Mouse (Mus musculus) inflammation-experienced regulatory T-cells, adult 6 months (primary cell): Measurements from ENCODE around the gene Cavin3. TPM values are rescaled to one million over a fixed set of nuclear protein-coding genes. Genes with fewer than 3 reads are reported as not detected.

Experiments
- ATAC-seq: one replicate; pipeline ENCODE4 v1.8.0; 2017
- polyA plus RNA-seq, 3 experiments: library from polyadenylated mRNA; unstranded; fragments of 100-300 nt; shearing (Covaris generic); gene quantifications; one replicate each; pipeline ENCODE4 v1.2.1; 2017

Cavin3 gene
- polyA plus RNA-seq: not detected

- ATAC-seq: no peak
These were observed at the start of gene Cavin3 for GRCm38 (mm10) chr7:105481505-105482411. Gene Cavin3 (minus strand): TSS chr7:105482300.

GRCm38 (mm10) chr7:105528094-105528493 lies 46.0 kb upstream of the Cavin3 start:
- no peak for ATAC-seq

- no peak for ATAC-seq
These were observed 45.3 kb upstream of the Cavin3 start for GRCm38 (mm10) chr7:105527306-105527937.

GRCm38 (mm10) chr7:105524222-105524621 lies 42.1 kb upstream of the Cavin3 start:
- no peak for ATAC-seq

- no peak for ATAC-seq
These were observed 38.1 kb upstream of the Cavin3 start for GRCm38 (mm10) chr7:105520201-105520600.

- ATAC-seq: no peak
These were observed 37.7 kb upstream of the Cavin3 start for GRCm38 (mm10) chr7:105519771-105520170.

GRCm38 (mm10) chr7:105519336-105519735 lies 37.2 kb upstream of the Cavin3 start:
- no peak for ATAC-seq

- no peak for ATAC-seq
These were observed 34.7 kb upstream of the Cavin3 start for GRCm38 (mm10) chr7:105516669-105517360.

- peak; percentile 48 for ATAC-seq
These were observed 33.1 kb upstream of the Cavin3 start for GRCm38 (mm10) chr7:105515178-105515577.

- ATAC-seq: no peak
These were observed 32.5 kb upstream of the Cavin3 start for GRCm38 (mm10) chr7:105514561-105514960.

- ATAC-seq: no peak
These were observed 31.8 kb upstream of the Cavin3 start for GRCm38 (mm10) chr7:105513845-105514291.

- ATAC-seq: no peak
These were observed 28.0 kb upstream of the Cavin3 start for GRCm38 (mm10) chr7:105510143-105510542.

GRCm38 (mm10) chr7:105507257-105507656 lies 25.2 kb upstream of the Cavin3 start:
- ATAC-seq: no peak

GRCm38 (mm10) chr7:105501984-105502383 lies 19.9 kb upstream of the Cavin3 start:
- ATAC-seq: no peak

GRCm38 (mm10) chr7:105499676-105500075 lies 17.6 kb upstream of the Cavin3 start:
- ATAC-seq: no peak

GRCm38 (mm10) chr7:105498854-105499492 lies 16.9 kb upstream of the Cavin3 start:
- no peak for ATAC-seq

GRCm38 (mm10) chr7:105497881-105498280 lies 15.8 kb upstream of the Cavin3 start:
- ATAC-seq: no peak

- no peak for ATAC-seq
These were observed 5.2 kb upstream of the Cavin3 start for GRCm38 (mm10) chr7:105487104-105487876.

GRCm38 (mm10) chr7:105485029-105485428 lies 2.9 kb upstream of the Cavin3 start:
- no peak for ATAC-seq

- ATAC-seq: no peak
These were observed 326 bp upstream of the Cavin3 start for GRCm38 (mm10) chr7:105482426-105482825.

GRCm38 (mm10) chr7:105480561-105481504 lies 1.3 kb downstream of the Cavin3 start:
- ATAC-seq: no peak
